Mouse (Mus musculus) neural tube, embryonic 14.5 days (tissue): ENCODE data around the gene Slfn9. TPM values are rescaled to one million over a fixed set of nuclear protein-coding genes. Genes with fewer than 3 reads are reported as not detected.

Experiments
- ATAC-seq: fragments of 200-750 bp; cut with Nextera tagmentation; 2 replicates; pipeline ENCODE4 v1.8.0; 2017; ENCODE audit warnings: low read depth, mild to moderate bottlenecking, moderate TSS enrichment, moderate library complexity
- H3K27ac ChIP-seq: fragments of 300-500 bp; sonication (generic); 2 replicates; pipeline ENCODE4 v1.5.1; 2014; ENCODE audit warnings: low read depth, mild to moderate bottlenecking, control low read depth, low read length, moderate library complexity, mixed read lengths
- H3K27me3 ChIP-seq: fragments of 300-500 bp; sonication (generic); 2 replicates; pipeline ENCODE4 v1.6.1; 2014; ENCODE audit warnings: low read length; ENCODE audit not compliant: control insufficient read depth, insufficient read depth
- H3K36me3 ChIP-seq: fragments of 300-500 bp; sonication (generic); 2 replicates; pipeline ENCODE4 v1.6.1; 2014; ENCODE audit warnings: low read length, mixed read lengths; ENCODE audit not compliant: control insufficient read depth, insufficient read depth
- H3K4me1 ChIP-seq: fragments of 300-500 bp; sonication (generic); 2 replicates; pipeline ENCODE4 v1.6.1; 2014; ENCODE audit warnings: low read length; ENCODE audit not compliant: control insufficient read depth, insufficient read depth
- H3K4me2 ChIP-seq: fragments of 300-500 bp; sonication (generic); 2 replicates; pipeline ENCODE4 v1.6.1; 2014; ENCODE audit warnings: mild to moderate bottlenecking, low read depth, low read length, control low read depth
- H3K4me3 ChIP-seq: fragments of 300-500 bp; sonication (generic); 2 replicates; pipeline ENCODE4 v1.5.1; 2014; ENCODE audit warnings: low read depth, low read length, control low read depth, mixed read lengths
- H3K9ac ChIP-seq: fragments of 300-500 bp; sonication (generic); replicated peaks from 2 replicates; pipeline ENCODE4 v1.6.1; 2014; ENCODE audit warnings: low read depth, mild to moderate bottlenecking, control low read depth, low read length, mixed read lengths
- H3K9me3 ChIP-seq: fragments of 300-500 bp; sonication (generic); 2 replicates; pipeline ENCODE4 v1.6.1; 2016; ENCODE audit warnings: low read length; ENCODE audit not compliant: control insufficient read depth
- WGBS: fragments of 180-500 bp; shearing (Covaris S2); extraction: QIAGEN DNeasy Blood & Tissue Kit; methylation state at CpG from one replicate; pipeline ENCODE4 v1.1.7; 2014; 5-methylcytosine and 5-hydroxymethylcytosine counted together
- polyA plus RNA-seq: library from polyadenylated mRNA; unstranded; fragments of >200 nt; fragmentation: Nextera tagmentation; extraction: Ambion mirVana; gene quantifications from 2 replicates; pipeline ENCODE4 v1.2.1, GENCODE M21; 2014

Slfn9 gene
- polyA plus RNA-seq, 1 experiment from 2014 or later = 0.56 TPM

GRCm38 (mm10) chr11:82962215-82962614 lies 29.4 kb downstream of the Slfn9 start:
- H3K9me3 ChIP-seq = no peaks in the 10 kb centered on the region
- H3K9ac ChIP-seq = no peak overlapping the region
- H3K4me3 ChIP-seq = no peak overlapping the region
- no peak overlapping the region for H3K27ac ChIP-seq
- no peaks in the 10 kb centered on the region for H3K36me3 ChIP-seq
- H3K27me3 ChIP-seq = no peaks in the 10 kb centered on the region
- ATAC-seq = no peak
- 89% methylated on average over 8 of the region's 8 CpGs for WGBS
- H3K4me2 ChIP-seq = no peak overlapping the region
- H3K4me1 ChIP-seq = no peaks in the 10 kb centered on the region

GRCm38 (mm10) chr11:82961743-82962142 lies 29.9 kb downstream of the Slfn9 start:
- 78% methylated on average over 2 of the region's 2 CpGs for WGBS
- H3K36me3 ChIP-seq = no peaks in the 10 kb centered on the region
- H3K27me3 ChIP-seq = no peaks in the 10 kb centered on the region
- H3K27ac ChIP-seq = no peak overlapping the region
- no peak overlapping the region for H3K4me2 ChIP-seq
- H3K9ac ChIP-seq = no peak overlapping the region
- no peak overlapping the region for H3K4me3 ChIP-seq
- no peaks in the 10 kb centered on the region for H3K9me3 ChIP-seq
- H3K4me1 ChIP-seq = no peaks in the 10 kb centered on the region
- no peak for ATAC-seq

- ATAC-seq = no peak
- no peaks in the 10 kb centered on the region for H3K36me3 ChIP-seq
- no peak overlapping the region for H3K4me2 ChIP-seq
- no peak overlapping the region for H3K27ac ChIP-seq
- no peak overlapping the region for H3K4me3 ChIP-seq
- 24% methylated on average over 4 of the region's 4 CpGs for WGBS
- H3K4me1 ChIP-seq = no peaks in the 10 kb centered on the region
- H3K9ac ChIP-seq = no peak overlapping the region
- H3K27me3 ChIP-seq = no peaks in the 10 kb centered on the region
- H3K9me3 ChIP-seq = no peaks in the 10 kb centered on the region
Measured at GRCm38 (mm10) chr11:82959613-82960012, 32.0 kb downstream of the Slfn9 start.

- Histone ChIP-seq H3K4me2 (no peak overlapping the region), H3K27me3 (peaks cover 10% of the 10 kb centered on the region), H3K9ac (no peak overlapping the region), H3K4me1 (no peaks in the 10 kb centered on the region), H3K27ac (no peak overlapping the region), H3K9me3 (no peaks in the 10 kb centered on the region), H3K36me3 (no peaks in the 10 kb centered on the region), H3K4me3 (no peak overlapping the region)
- ATAC-seq = no peak
- 80% methylated on average over 10 of the region's 10 CpGs for WGBS
Measured at GRCm38 (mm10) chr11:82956925-82957324, 34.7 kb downstream of the Slfn9 start.

- H3K36me3 ChIP-seq = no peaks in the 10 kb centered on the region
- no peaks in the 10 kb centered on the region for H3K9me3 ChIP-seq
- no peak overlapping the region for H3K4me3 ChIP-seq
- H3K4me2 ChIP-seq = no peak overlapping the region
- peaks cover 18% of the 10 kb centered on the region for H3K27me3 ChIP-seq
- no peak overlapping the region for H3K9ac ChIP-seq
- no peak for ATAC-seq
- no peak overlapping the region for H3K27ac ChIP-seq
- WGBS = 79% methylated on average over 6 of the region's 6 CpGs
- no peaks in the 10 kb centered on the region for H3K4me1 ChIP-seq
Measured at GRCm38 (mm10) chr11:82954631-82955030, 37.0 kb downstream of the Slfn9 start.

GRCm38 (mm10) chr11:82952612-82953542 lies 38.8 kb downstream of the Slfn9 start:
- Histone ChIP-seq H3K36me3 (no peaks in the 10 kb centered on the region), H3K4me2 (no peak overlapping the region), H3K9ac (no peak overlapping the region), H3K4me1 (no peaks in the 10 kb centered on the region), H3K27ac (no peak overlapping the region), H3K27me3 (peaks cover 18% of the 10 kb centered on the region), H3K9me3 (no peaks in the 10 kb centered on the region), H3K4me3 (no peak overlapping the region)
- ATAC-seq = no peak
- 69% methylated on average over 9 of the region's 9 CpGs for WGBS

- no peaks in the 10 kb centered on the region for H3K36me3 ChIP-seq
- 11% methylated on average over 28 of the region's 28 CpGs for WGBS
- no peak for ATAC-seq
- H3K4me1 ChIP-seq = no peaks in the 10 kb centered on the region
- no peaks in the 10 kb centered on the region for H3K9me3 ChIP-seq
- no peak overlapping the region for H3K27ac ChIP-seq
- no peak overlapping the region for H3K4me2 ChIP-seq
- H3K4me3 ChIP-seq = no peak overlapping the region
- no peak overlapping the region; the same call in 1 of the 2 replicates for H3K9ac ChIP-seq
- H3K27me3 ChIP-seq = peaks cover 18% of the 10 kb centered on the region
Measured at GRCm38 (mm10) chr11:82951865-82952611, 39.6 kb downstream of the Slfn9 start.

GRCm38 (mm10) chr11:82950736-82951481 lies 40.7 kb downstream of the Slfn9 start, which contains the start of gene Slfn5:
Gene Slfn5 (plus strand): TSS chr11:82951349.
- WGBS = 8% methylated on average over 10 of the region's 10 CpGs
- Histone ChIP-seq H3K4me3 (no peak within 1 kb of the TSS), H3K4me1 (no peaks in the 10 kb centered on the region), H3K27me3 (peaks cover 18% of the 10 kb centered on the region), H3K9ac (no peak within 1 kb of the TSS; the same call in 1 of the 2 replicates), H3K4me2 (no peak within 1 kb of the TSS), H3K36me3 (no peaks in the 10 kb centered on the region), H3K9me3 (no peaks in the 10 kb centered on the region), H3K27ac (no peak within 1 kb of the TSS)
- ATAC-seq = no peak
